Mouse (Mus musculus) skeletal muscle tissue, adult 2 months (tissue): ENCODE data around the gene Fam171a2.

Experiments
- DNase-seq: peaks from one replicate; pipeline ENCODE4 v3.0.0-alpha.2; 2012; ENCODE audit warnings: low read depth, low spot score

The Fam171a2 gene

DNA sequence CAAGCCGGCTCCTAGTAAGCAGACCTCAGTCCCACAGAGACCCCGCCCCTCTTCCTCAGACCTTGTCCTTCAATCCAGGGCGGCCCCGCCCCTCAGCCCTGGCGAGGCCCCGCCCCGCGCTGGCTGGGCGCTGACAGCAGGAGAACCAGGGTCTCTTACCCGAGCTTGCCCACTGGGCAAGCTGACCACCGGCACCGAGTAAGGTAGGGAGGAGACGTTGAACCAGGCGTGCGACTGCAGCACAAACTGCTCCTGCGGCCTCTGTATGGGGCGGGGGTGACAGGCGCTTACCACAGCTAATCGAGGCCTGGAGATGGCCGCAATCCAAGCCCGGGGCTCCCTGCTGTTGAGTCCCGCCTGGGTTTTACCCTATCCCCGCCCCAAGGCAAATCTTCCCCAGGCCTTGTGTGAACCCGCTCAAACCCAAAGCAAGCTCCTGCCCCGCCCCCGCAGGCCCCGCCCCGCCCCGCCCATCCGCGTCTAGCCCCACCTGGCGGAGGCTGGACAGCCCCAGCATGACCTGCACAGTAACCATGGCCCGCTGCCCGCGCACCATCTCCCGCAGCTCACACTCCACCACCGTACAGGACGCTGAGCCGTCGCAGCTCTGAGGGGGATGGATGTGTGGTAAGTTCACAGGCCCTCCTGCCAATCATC, 8.4 kb upstream of the Fam171a2 start:
- no peak for DNase-seq

DNA sequence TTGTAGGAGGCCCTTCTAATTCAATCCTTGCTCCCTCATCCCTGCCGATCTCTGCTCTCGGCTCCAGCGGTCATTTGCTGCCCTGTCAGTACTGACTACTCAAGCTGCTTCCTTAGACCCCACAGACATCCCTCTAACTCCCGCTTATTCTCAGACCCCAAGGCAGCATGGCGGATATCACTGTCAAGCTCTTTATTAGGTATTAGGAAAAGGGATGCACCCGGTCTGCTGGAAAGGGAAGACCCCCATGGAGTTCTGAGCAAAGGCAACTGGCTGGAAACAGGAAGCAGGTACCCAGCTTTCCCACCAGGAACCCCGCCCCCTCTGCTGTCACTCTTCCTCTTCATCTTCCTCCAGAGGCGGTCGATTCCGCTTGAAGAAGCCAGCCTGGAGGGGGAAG, 5.6 kb upstream of the Fam171a2 start:
- no peak for DNase-seq

DNA sequence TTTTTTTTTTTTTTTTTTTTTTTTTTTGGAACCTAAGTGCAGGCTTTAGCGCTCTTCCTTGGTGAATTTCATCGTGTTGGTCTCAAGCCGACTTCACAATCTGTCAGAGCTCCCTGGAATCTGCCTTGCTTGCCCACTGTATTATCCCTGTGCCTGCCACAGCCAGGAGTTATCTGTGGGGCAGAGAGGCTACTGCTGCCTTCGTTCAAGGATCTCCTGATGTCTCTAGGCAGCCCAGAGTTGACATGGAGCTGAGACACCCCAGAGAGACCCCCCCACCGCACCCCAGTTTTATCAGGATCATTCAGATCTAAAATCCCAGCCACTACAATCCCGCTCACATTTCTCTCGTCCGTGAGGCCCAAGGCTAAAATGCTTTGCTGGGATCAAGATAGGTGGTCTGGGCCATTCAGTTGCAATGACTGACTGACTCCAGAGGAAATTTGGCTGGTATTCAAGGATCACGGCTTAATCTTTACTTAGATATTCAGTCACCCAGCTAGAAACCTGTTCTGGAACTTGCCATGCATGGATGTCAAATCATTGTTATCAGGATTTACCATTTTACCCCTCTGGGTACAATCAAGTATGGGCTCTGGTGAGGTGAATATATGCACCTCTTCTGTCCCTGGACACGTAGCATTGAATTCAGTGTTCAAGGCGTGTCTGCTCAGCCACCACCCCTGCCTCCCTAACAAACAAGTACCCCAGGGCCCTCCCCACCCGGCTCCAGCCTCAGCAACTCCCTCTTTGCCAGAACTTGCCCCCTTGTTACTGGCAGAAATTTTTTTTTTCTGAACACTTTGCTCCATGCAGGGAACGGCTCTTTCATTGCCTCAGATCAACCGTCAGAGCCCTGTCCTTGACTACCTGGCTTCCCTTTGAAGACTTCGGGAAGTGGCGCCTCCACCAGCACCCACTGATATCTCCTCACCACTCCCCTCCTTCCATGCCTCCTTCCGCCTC, 1.8 kb upstream of the Fam171a2 start:
- no peak for DNase-seq

DNA sequence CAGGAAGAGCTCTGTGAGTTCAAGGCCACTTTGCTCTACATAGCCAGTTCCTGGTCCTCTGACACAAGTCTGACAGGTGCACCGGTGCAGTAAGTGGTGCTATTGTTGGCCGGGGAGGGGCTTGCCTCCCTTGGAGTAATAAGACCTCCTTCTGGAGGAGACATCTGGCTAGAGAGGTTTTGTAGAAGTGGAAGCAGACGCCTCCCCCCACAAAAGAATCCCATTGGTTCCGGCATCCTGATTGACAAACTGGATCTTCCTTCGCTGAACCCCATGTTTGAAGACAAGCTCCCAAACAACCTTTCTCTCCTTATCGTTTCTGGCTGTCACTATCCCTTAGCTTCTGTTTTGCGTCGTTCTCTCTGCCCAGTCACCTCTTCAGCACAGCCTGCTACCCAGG, 845 bp upstream of the Fam171a2 start:
- no peak for DNase-seq

DNA sequence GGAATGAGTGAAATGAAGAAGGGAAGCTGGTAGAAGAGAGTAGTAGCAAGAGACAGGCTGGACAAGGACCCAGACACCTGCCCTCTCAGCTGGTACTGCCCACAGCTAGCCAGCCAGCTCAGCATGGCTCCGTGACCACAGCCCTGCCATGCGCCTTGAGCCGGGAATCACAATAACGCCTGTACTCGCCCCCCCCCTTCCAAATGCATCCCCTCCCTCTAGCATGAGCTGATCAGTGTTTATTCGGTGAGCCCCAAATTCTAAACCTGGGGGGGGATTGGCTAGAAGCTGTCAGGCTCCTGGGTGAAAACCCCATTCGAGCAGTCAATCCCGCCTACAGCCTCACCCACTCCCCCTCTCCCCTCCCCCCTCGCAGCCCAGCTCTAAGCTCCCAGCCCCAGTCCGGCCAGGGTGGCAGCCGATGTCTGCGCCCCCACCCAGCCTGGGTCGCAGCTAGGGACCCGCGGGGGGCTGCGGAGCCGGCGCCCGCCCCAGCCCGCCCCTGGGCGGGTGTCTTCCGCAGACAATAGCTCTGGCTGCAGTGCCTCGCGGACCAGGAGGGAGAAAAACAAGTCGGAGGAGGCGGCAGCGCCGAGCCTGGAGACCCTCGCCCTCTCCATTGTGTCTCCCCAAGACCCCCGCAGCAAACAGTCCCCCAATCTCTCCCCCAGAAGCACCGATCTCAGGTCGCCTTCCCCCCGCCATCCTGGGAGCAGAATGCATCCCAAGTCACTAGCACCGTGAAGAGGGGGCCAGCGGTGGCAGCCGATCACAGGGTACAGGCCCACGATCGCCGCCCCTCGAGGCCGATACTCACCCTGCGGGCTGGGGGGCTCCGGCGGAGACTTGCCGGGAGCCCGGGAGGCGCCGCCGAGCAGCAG, 661 bp downstream of the Fam171a2 start:
- no peak for DNase-seq

DNA sequence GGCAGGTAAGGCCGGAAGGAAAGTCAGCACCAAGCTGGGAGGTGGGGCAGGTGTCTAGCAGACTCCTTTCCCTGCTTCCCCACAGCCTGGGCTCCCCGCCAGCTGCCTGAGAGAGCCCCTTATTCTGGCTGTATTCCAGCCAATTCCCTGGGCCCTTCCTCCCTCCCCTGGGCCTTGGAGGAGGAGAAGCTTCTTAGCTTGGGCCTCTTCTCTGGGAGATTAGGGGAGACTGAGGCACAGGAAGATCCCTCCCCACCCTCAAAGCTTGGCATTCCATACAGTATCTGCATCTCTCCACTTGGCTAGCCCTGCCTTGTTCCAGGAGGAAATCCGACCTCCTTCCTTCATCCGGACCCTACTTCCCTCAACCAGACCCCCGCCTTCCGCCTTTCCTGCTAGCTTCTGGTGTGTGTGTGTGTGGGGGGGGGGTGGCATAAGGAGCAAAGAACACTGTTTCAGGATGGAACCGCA, 1.6 kb downstream of the Fam171a2 start:
- DNase-seq = no peak

DNA sequence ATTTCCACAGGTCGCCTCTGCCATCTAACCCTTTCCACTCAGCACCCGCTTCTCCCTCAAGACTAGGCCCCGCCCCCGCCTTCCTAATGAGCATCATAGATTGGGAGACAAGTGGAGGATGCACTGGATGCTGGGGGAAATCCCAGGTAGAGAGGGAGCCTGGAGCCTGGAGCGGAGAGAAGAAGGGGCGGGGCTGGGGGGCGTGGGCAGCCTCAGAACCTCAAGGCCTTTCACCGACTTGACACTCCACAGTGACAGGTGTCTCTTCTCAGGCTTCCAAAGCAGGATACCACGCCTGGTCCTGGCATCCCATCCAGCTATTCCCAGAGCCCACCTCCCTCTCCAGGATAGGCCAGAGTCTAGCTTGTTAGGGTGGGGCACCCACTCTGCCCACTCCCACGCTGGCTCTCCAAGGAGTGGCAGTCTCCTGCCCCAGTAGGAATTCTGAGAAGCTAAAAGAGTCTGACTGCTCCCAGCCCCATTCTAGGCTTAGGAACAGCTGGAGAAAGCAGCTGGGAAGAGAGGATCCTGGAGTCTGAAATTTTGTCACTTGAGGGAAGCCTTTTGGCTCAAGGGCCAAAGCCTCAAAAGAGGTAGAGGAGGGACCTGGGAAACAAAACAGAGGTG, 2.1 kb downstream of the Fam171a2 start:
- DNase-seq = no peak

DNA sequence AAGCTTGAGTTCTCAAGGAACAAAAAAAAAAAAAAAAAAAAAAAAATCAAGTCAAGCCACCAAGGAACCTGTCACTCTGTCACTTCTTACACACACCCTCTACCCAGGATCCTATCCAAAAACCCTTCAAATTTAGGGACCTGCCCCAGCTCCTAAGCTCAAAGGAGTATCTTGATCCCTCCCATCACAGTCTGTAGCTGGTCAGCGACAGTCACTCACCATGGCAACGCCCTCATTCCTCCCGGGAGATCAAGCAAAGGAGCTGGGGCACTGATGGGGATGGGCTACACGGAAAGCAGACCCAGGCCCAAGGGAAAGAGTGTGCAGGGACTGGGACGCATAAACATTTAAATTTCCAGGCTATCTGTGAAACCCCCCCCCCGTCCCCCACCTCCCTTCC, 2.7 kb downstream of the Fam171a2 start:
- no peak for DNase-seq

DNA sequence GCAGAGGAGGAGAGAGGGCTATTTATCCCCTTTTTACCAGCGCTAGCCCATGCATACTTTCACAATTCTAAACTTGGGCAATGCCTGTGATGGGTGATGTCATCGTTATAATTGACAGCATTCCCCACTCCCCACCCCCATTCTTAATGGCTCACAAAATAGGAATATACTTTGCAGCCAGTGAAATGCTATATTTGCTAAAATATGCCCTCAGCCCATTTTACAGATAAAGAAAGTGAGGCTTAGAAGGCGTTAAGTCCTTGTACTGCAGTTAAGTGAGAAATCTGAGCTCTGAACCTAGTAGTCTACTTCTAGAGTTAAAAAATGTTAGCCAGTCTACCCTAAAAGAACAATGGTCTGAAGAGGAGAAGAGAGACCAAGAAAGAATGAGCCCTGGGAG, 3.2 kb downstream of the Fam171a2 start:
- no peak for DNase-seq

DNA sequence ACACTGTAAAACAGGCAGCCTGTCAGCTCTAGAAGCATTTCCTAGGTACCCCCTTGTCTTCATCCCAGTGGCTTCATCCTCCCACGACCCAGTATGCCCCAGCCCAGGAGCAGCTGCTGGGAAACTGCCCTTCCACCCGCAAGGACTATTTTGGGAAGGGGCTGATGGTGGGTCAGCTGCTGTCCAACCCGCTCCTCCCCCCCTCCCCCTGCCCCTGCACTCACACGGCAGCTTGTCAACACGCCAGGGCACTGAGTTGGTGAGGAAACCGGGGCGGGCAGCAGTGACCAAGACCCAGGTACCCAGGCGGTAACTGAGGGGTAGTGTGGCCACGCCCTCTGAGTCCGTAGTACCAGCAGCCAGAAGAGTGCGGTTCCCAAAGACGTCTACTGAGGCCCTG, 3.7 kb downstream of the Fam171a2 start:
- no peak for DNase-seq

DNA sequence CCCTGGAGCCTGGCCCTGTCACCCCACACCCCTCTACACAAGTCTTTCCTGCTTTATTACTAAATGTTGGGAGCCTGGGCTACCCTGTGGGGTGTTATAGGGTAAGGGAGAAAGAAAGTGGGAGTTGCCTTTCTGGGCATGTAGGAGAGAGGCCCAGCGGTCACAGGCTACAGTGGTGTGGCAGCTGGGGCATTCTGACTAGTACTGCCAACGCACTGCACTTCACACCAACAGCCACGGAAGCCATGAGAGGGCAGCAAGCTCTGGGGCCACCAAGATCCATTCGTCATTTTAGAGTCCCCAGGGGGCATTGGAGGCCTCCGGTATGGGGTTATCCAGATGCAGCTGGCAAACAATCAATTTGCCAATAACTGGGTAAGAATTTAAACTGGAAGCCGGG, 5.4 kb downstream of the Fam171a2 start:
- DNase-seq = no peak

DNA sequence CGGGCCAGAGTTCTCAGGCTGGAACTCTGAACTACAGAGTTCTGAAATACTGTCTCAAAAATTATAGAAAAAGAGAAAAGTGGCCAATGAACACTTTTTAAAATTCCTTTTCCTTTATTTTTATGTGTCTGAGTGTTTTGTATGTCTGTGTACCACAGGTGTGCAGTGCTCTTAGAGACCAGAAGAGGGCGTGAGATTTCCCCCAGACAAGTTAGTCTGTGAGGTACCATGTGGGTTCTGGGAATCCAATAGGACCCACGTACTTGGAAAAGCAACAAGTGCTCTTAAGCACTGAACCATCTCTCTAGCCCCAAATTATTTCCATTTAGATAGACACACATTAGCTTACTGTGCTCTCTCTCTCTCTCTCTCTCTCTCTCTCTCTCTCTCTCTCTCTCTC, 6.0 kb downstream of the Fam171a2 start:
- no peak for DNase-seq

DNA sequence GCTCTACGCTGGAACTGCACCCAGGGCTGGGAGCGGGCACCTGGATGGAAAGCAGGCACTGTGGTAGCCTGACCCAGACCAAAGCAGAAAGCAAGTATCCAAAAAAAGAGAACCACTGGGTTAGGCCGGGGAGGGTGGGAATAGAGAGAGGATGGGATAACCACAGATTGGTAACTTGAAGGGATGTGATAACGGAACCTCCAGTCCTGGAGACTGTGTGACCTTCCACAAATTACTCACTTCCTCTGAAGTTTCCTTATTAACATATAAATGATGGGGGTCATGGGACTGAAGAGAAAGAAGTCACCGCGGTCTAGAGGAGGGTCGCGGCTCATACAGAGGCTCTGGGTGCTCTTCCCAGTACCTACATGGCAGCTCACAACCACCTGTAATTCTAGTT, 7.2 kb downstream of the Fam171a2 start:
- no peak for DNase-seq

DNA sequence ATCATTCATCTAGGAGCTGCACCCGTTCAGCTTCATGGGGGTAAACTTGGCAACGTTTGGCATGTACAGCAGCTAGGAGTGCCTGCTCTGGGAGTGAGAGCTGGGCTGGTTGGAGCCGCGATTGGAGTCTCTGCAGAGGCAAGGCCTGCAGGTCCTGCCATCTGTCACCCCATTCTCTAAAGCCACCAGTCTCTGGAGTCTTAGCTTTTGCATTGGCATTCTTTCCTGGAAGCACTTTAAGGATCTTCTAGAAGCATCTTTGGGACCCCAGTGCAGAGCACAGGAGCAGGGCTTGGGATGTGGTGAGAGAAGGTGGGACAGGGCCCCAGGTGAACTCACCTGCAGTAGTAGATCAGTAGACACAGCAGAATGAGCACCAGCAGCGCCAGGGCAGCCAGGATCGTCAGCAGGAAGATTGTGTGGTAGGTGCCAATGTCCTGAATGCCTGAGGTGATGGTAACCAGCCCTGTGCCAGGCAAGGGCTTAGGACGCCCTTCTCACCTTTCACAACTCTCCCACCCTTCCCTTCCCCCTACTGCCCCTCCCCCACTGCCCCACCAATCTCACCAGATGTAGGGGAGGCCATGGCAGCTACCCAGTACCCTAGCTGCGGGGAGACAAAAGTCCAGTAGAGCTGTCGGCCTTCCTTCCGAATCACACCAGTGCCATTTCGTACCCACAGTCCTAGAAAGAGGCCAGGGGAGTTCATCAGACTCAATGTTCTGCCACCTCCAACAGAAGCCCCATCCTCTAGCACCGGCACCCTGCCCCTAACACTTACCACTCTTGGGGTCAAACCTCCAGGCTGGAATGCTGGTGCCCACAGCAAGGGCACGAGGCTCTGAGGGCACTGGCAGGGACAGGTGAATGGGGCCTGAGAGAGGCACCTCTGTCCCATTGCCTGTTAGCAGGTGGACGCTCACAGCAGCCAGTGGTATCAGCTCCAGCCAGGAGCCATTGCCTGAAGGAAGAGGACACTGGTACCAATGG, 8.1 kb downstream of the Fam171a2 start:
- no peak for DNase-seq

DNA sequence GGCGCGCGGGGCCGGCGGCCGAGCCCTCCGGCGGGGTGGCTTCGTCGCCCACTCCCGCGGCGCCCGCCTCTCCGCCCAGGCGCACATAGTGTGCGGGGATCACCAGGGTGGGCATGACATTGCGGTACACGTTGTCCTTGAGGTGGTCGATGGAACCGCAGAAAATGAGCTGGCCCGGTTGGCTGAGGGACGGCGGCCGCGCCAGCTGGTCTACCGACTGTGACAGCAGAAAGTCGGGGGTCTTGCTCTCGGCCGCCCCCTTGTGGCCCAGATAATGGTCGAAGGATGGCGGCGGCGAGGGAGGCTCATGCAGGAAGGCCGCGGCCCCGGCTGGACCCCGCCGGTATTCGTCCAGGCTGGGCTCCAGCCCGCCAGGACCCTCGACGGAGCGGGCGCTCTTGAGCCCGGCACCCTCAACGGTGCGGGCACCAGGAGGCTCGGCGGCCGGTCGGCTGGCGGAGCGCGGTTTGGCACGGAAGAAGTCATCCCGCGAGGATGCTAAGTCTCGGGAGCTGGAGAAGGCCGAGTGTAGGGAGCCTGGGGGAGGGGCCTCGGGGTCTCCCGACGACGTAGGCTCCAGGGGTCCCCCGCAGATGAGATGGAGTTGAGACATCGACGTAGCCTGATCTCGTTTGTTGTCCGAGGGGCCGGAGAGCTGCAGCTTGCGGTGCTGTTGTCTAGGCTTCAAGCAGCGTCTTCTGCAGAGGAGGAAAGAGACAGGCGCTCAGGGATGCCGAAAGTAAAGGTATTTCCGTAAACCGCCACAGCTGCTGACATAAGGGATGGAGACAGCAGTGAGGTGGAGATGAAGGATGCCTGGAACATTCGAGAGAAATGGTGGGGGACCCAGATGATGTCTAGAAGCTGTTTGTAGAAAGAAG, 9.0 kb downstream of the Fam171a2 start:
- DNase-seq = no peak

DNA sequence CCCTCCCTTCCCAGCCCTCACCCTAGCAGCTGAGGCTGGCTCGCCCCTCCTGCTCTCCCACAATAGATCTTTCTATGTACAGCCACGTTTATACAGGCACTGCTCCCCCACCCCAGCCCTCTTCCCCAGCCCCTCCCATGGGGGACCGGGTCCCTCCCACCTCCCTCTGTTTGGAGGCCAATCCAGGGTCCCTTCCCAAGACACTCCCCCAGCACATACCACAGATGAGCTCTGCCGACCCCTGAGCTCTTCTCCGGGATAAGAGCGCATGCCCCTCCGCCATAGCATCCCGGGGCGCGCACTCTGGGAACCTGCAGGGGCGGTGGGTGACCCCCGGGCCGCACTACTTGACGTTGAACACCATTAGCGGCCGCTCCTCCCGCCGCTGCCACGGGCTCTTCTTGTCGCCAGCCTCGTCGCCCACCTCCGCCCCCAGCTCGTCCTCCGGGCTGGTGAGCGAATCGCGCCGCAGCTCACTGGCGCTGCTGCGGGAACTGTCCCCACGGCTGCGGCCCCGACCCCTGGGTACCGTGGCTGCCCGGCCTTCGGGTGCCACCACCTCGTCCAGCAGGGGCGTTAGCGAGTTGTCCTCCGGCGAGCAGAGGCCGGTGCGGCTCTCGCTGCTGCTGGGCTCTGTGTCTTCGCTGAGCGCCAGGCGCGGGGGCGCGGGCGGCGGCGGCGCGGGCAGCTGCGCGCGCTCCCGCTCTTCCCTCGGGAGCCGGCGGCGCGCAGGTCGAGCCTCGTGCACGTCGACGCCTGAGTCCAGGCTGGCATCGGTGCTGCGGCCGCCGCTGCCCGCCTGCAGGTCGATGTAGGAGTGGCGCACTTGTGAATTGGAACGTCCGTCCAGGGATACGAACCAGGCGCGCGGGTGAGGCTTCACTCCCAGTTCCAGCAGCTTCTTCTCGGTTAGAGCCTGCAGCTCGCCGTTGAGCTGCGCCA, 10.1 kb downstream of the Fam171a2 start:
- no peak for DNase-seq

DNA sequence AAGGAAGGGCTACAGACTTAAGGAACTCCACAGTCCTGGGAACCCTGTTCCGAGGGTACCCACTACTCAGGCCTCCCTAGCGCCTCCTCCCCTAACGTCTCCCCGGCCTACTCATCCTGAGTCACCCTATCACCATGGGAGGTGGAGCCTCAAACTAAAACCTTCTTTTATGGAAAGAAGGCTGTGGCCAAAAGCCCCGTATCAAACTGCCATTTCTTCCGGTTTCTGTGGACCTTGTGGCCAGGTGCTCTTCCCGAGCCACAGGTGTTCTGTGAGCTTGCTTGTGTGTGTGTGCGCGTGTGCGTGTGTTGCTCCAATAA, 11.1 kb downstream of the Fam171a2 start:
- DNase-seq = no peak

DNA sequence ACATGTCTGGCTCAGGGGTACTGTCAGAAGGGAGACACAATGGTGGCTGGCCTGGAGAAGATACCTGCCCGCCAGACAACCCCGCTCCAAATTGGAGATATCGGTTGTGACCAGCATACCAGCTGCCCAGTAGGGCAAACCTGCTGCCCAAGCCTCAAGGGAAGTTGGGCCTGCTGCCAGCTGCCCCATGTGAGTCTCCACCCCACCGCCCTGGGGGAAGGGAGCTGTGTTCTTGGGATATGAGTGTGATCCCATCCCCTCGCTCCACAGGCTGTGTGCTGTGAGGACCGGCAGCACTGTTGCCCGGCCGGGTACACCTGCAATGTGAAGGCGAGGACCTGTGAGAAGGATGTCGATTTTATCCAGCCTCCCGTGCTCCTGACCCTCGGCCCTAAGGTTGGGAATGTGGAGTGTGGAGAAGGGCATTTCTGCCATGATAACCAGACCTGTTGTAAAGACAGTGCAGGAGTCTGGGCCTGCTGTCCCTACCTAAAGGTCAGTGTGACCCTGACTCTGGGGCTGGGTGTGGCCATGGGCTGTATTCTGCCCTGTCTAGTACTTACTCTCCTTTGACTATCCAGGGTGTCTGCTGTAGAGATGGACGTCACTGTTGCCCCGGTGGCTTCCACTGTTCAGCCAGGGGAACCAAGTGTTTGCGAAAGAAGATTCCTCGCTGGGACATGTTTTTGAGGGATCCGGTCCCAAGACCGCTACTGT, 11.6 kb downstream of the Fam171a2 start:
- no peak for DNase-seq
